Mouse (Mus musculus): Measurements from ENCODE around the gene Polr3c. TPM values are rescaled to one million over a fixed set of nuclear protein-coding genes. Genes with fewer than 3 reads are reported as not detected.
A peak's percentile ranks its signal among the peaks of the same experiment; 100 is the strongest.
"Not testable (repeated sequence)": the region's sequence is repeated elsewhere in the genome, so short reads cannot be mapped to it uniquely, and the experiment has no call there.

The Polr3c gene
- polyA plus RNA-seq (2012; ENCODE audit: insufficient read depth, insufficient read length, missing spikeins), result 23.7 and 25.5 TPM in 2 replicates

GRCm38 (mm10) chr3:96727343-96727827 lies at the start of gene Polr3c, which contains the start of gene Rnf115:
Gene Polr3c, minus strand, starts transcription at chr3:96727628.
Gene Rnf115, plus strand, starts transcription at chr3:96727664.
- Histone ChIP-seq H3K4me3 (ENCODE audit: insufficient read depth, low read depth, low read length) (peak within 1 kb of the TSS; percentile 92), H3K4me1 (ENCODE audit: control insufficient read depth, insufficient read depth, insufficient read length, low read length) (peaks cover 9% of the 10 kb centered on the region), H3K27ac (replicated peaks; ENCODE audit: low read depth, low read length) (peak within 1 kb of the TSS; percentile 83)

- H3K4me3 ChIP-seq (ENCODE audit: insufficient read depth, low read depth, low read length), result no peak overlapping the region
- no peaks in the 10 kb centered on the region for H3K4me1 ChIP-seq (ENCODE audit: control insufficient read depth, insufficient read depth, insufficient read length, low read length)
- no peak overlapping the region for H3K27ac ChIP-seq (replicated peaks; ENCODE audit: low read depth, low read length)
These were observed 49.7 kb upstream of the Polr3c start for GRCm38 (mm10) chr3:96777120-96777519.

- H3K4me1 ChIP-seq (ENCODE audit: control insufficient read depth, insufficient read depth, insufficient read length, low read length), result no peaks in the 10 kb centered on the region
- no peak overlapping the region for H3K4me3 ChIP-seq (ENCODE audit: insufficient read depth, low read depth, low read length)
- no peak overlapping the region for H3K27ac ChIP-seq (replicated peaks; ENCODE audit: low read depth, low read length)
These were observed 45.5 kb upstream of the Polr3c start for GRCm38 (mm10) chr3:96772949-96773348.

GRCm38 (mm10) chr3:96769971-96770370 lies 42.5 kb upstream of the Polr3c start:
- Histone ChIP-seq H3K4me3 (ENCODE audit: insufficient read depth, low read depth, low read length) (no peak overlapping the region), H3K4me1 (ENCODE audit: control insufficient read depth, insufficient read depth, insufficient read length, low read length) (peaks cover 5% of the 10 kb centered on the region; the same call in 1 of the 2 replicates), H3K27ac (replicated peaks; ENCODE audit: low read depth, low read length) (no peak overlapping the region)

GRCm38 (mm10) chr3:96764528-96764927 lies 37.1 kb upstream of the Polr3c start:
- Histone ChIP-seq H3K27ac (replicated peaks; ENCODE audit: low read depth, low read length) (no peak overlapping the region), H3K4me3 (ENCODE audit: insufficient read depth, low read depth, low read length) (no peak overlapping the region), H3K4me1 (ENCODE audit: control insufficient read depth, insufficient read depth, insufficient read length, low read length) (peaks cover 9% of the 10 kb centered on the region; the same call in 1 of the 2 replicates)

GRCm38 (mm10) chr3:96759695-96760094 lies 32.3 kb upstream of the Polr3c start:
- Histone ChIP-seq H3K4me3 (ENCODE audit: insufficient read depth, low read depth, low read length) (no peak overlapping the region), H3K27ac (replicated peaks; ENCODE audit: low read depth, low read length) (no peak overlapping the region), H3K4me1 (ENCODE audit: control insufficient read depth, insufficient read depth, insufficient read length, low read length) (peaks cover 10% of the 10 kb centered on the region)

GRCm38 (mm10) chr3:96757691-96758090 lies 30.3 kb upstream of the Polr3c start:
- no peak overlapping the region for H3K27ac ChIP-seq (replicated peaks; ENCODE audit: low read depth, low read length)
- H3K4me3 ChIP-seq (ENCODE audit: insufficient read depth, low read depth, low read length), result no peak overlapping the region

GRCm38 (mm10) chr3:96755935-96756334 lies 28.5 kb upstream of the Polr3c start:
- no peak overlapping the region for H3K27ac ChIP-seq (replicated peaks; ENCODE audit: low read depth, low read length)

More at GRCm38 (mm10) chr3:96757691-96758090, 30.3 kb upstream of the Polr3c start:
- peaks cover 10% of the 10 kb centered on the region for H3K4me1 ChIP-seq (ENCODE audit: control insufficient read depth, insufficient read depth, insufficient read length, low read length)

GRCm38 (mm10) chr3:96746829-96747228 lies 19.4 kb upstream of the Polr3c start:
- H3K4me3 ChIP-seq (ENCODE audit: insufficient read depth, low read depth, low read length), result no peak overlapping the region
- no peak overlapping the region for H3K27ac ChIP-seq (replicated peaks; ENCODE audit: low read depth, low read length)
- peaks cover 11% of the 10 kb centered on the region for H3K4me1 ChIP-seq (ENCODE audit: control insufficient read depth, insufficient read depth, insufficient read length, low read length)

More at GRCm38 (mm10) chr3:96755935-96756334, 28.5 kb upstream of the Polr3c start:
- H3K4me3 ChIP-seq (ENCODE audit: insufficient read depth, low read depth, low read length), result no peak overlapping the region
- H3K4me1 ChIP-seq (ENCODE audit: control insufficient read depth, insufficient read depth, insufficient read length, low read length), result peaks cover 7% of the 10 kb centered on the region

GRCm38 (mm10) chr3:96744348-96744747 lies 16.9 kb upstream of the Polr3c start:
- Histone ChIP-seq H3K4me1 (ENCODE audit: control insufficient read depth, insufficient read depth, insufficient read length, low read length) (peaks cover 14% of the 10 kb centered on the region), H3K27ac (replicated peaks; ENCODE audit: low read depth, low read length) (no peak overlapping the region; the same call in 1 of the 2 replicates), H3K4me3 (ENCODE audit: insufficient read depth, low read depth, low read length) (no peak overlapping the region)

- H3K4me1 ChIP-seq (ENCODE audit: control insufficient read depth, insufficient read depth, insufficient read length, low read length), result peaks cover 24% of the 10 kb centered on the region
- H3K27ac ChIP-seq (replicated peaks; ENCODE audit: low read depth, low read length); H3K4me3 ChIP-seq (ENCODE audit: insufficient read depth, low read depth, low read length): not testable (repeated sequence)
These were observed 12.9 kb upstream of the Polr3c start for GRCm38 (mm10) chr3:96740279-96740678.

- no peak overlapping the region for H3K27ac ChIP-seq (replicated peaks; ENCODE audit: low read depth, low read length)
- H3K4me3 ChIP-seq (ENCODE audit: insufficient read depth, low read depth, low read length), result no peak overlapping the region
- H3K4me1 ChIP-seq (ENCODE audit: control insufficient read depth, insufficient read depth, insufficient read length, low read length), result peaks cover 19% of the 10 kb centered on the region
These were observed 10.6 kb upstream of the Polr3c start for GRCm38 (mm10) chr3:96737995-96738394.

- no peak overlapping the region for H3K4me3 ChIP-seq (ENCODE audit: insufficient read depth, low read depth, low read length)
- H3K4me1 ChIP-seq (ENCODE audit: control insufficient read depth, insufficient read depth, insufficient read length, low read length), result peaks cover 19% of the 10 kb centered on the region
- H3K27ac ChIP-seq (replicated peaks; ENCODE audit: low read depth, low read length), result no peak overlapping the region
These were observed 9.7 kb upstream of the Polr3c start for GRCm38 (mm10) chr3:96737013-96737740.

- Histone ChIP-seq H3K27ac (replicated peaks; ENCODE audit: low read depth, low read length) (0 out of 2 replicates have a peak overlapping the region, but pooled peaks have one; percentile 24), H3K4me1 (ENCODE audit: control insufficient read depth, insufficient read depth, insufficient read length, low read length) (peaks cover 21% of the 10 kb centered on the region), H3K4me3 (ENCODE audit: insufficient read depth, low read depth, low read length) (no peak overlapping the region)
These were observed 7.8 kb upstream of the Polr3c start for GRCm38 (mm10) chr3:96735200-96735599.

- Histone ChIP-seq H3K4me3 (ENCODE audit: insufficient read depth, low read depth, low read length) (no peak overlapping the region), H3K27ac (replicated peaks; ENCODE audit: low read depth, low read length) (no peak overlapping the region), H3K4me1 (ENCODE audit: control insufficient read depth, insufficient read depth, insufficient read length, low read length) (peaks cover 22% of the 10 kb centered on the region)
These were observed 6.6 kb upstream of the Polr3c start for GRCm38 (mm10) chr3:96733984-96734383.

GRCm38 (mm10) chr3:96730785-96731184 lies 3.4 kb upstream of the Polr3c start:
- Histone ChIP-seq H3K27ac (replicated peaks; ENCODE audit: low read depth, low read length) (no peak overlapping the region), H3K4me3 (ENCODE audit: insufficient read depth, low read depth, low read length) (no peak overlapping the region), H3K4me1 (ENCODE audit: control insufficient read depth, insufficient read depth, insufficient read length, low read length) (peaks cover 11% of the 10 kb centered on the region)

Measured in brown adipose tissue, adult 24 weeks (tissue).